Mouse (Mus musculus) heart, embryonic 12.5 days (tissue): Measurements from ENCODE around the gene Ssx2ip. TPM values are rescaled to one million over a fixed set of nuclear protein-coding genes. Genes with fewer than 3 reads are reported as not detected.
"Not testable (repeated sequence)": the region's sequence is repeated elsewhere in the genome, so short reads cannot be mapped to it uniquely, and the experiment has no call there.

Experiments
- ATAC-seq: fragments of 200-750 bp; cut with Nextera tagmentation; 2 replicates; pipeline ENCODE4 v1.8.0; 2017; ENCODE audit warnings: moderate TSS enrichment, moderate library complexity; ENCODE audit not compliant: insufficient number of reproducible peaks, low FRiP score
- H3K27ac ChIP-seq: fragments of 300-500 bp; sonication (generic); 2 replicates; pipeline ENCODE4 v1.5.1; 2016; ENCODE audit warnings: mild to moderate bottlenecking, moderate library complexity; ENCODE audit not compliant: poor library complexity, severe bottlenecking
- H3K27me3 ChIP-seq: fragments of 300-500 bp; sonication (generic); replicated peaks from 2 replicates; pipeline ENCODE4 v1.6.1; 2016; ENCODE audit warnings: mild to moderate bottlenecking, moderate library complexity
- H3K36me3 ChIP-seq: fragments of 300-500 bp; sonication (generic); 2 replicates; pipeline ENCODE4 v1.6.1; 2016; ENCODE audit warnings: mild to moderate bottlenecking, moderate library complexity
- H3K4me1 ChIP-seq: fragments of 300-500 bp; sonication (generic); replicated peaks from 2 replicates; pipeline ENCODE4 v1.6.1; 2016; ENCODE audit warnings: mild to moderate bottlenecking
- H3K4me2 ChIP-seq: fragments of 300-500 bp; sonication (generic); 2 replicates; pipeline ENCODE4 v1.6.1; 2016; ENCODE audit warnings: mild to moderate bottlenecking, moderate library complexity
- H3K4me3 ChIP-seq: fragments of 300-500 bp; sonication (generic); 2 replicates; pipeline ENCODE4 v1.5.1; 2016; ENCODE audit warnings: mild to moderate bottlenecking
- H3K9ac ChIP-seq: fragments of 300-500 bp; sonication (generic); 2 replicates; pipeline ENCODE4 v1.6.1; 2016; ENCODE audit warnings: mild to moderate bottlenecking, moderate library complexity
- H3K9me3 ChIP-seq: fragments of 300-500 bp; sonication (generic); replicated peaks from 2 replicates; pipeline ENCODE4 v1.6.1; 2016; ENCODE audit warnings: mild to moderate bottlenecking, moderate library complexity
- WGBS: fragments of 180-500 bp; shearing (Covaris S2); methylation state at CpG from one replicate; pipeline ENCODE4 v1.1.7; 2016; 5-methylcytosine and 5-hydroxymethylcytosine counted together
- polyA plus RNA-seq: library from polyadenylated mRNA; unstranded; fragments of >200 nt; fragmentation: Nextera tagmentation; extraction: Ambion mirVana; gene quantifications from 2 replicates; pipeline ENCODE4 v1.2.1, GENCODE M21; 2016

Gene Ssx2ip
- polyA plus RNA-seq, 1 experiment from 2014 or later: 26.0 TPM

DNA sequence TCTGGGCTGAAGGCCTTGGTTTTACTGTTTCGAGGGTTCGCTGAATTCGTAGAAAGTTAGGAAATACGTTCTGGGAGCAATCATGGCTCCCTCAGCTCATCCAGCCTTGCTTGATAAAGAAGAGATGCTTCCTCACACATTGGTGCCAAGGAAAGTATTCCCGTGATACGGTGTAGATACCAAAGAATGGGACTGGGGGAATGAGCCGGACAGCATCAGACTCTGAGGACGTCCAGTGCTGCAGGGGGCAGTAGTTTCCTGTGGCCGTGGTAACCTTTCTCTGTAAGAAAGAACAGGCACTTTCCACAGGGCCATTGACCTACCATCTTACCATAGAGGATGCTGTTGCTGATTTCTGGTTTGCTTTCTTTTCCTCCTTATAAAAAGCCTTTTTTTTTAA, 15.1 kb downstream of the Ssx2ip start:
- Histone ChIP-seq H3K36me3 (peaks cover 28% of the 10 kb centered on the region), H3K9ac (no peak overlapping the region), H3K27me3 (no peaks in the 10 kb centered on the region), H3K4me1 (peaks cover 24% of the 10 kb centered on the region), H3K9me3 (no peaks in the 10 kb centered on the region), H3K4me3 (no peak overlapping the region), H3K4me2 (no peak overlapping the region), H3K27ac (peak overlapping the region; percentile 44; the same call in 1 of the 2 replicates)
- ATAC-seq: no peak
- 73% methylated on average over 9 of the region's 9 CpGs for WGBS

DNA sequence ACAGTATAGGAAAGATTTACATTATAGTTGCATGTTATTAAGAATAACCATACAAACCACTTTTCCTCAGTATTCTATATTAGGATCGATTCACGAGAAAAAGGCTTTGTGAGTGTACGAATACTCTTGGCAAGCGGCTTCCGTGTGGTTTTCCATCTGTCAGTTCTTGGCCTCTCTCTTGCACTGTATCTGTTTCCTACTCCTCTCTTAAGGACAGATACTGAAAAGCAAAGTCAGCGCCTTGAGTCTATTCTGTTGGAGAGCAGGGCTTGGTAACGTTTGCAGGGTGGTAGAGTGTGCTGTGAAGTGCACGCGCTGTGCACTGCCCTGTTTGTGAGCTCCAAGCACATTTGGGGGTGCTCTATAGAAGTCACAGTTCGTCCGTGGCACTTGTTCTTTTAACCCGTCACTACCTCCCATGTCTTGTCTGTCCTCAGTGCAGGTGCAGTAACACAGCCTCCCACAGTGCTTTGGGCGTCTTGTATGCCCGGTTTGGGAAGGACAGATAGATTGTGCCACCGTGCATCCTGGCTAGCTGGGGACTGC, 15.6 kb downstream of the Ssx2ip start:
- Histone ChIP-seq H3K27ac (no peak overlapping the region), H3K9me3 (no peaks in the 10 kb centered on the region), H3K27me3 (no peaks in the 10 kb centered on the region), H3K36me3 (peaks cover 28% of the 10 kb centered on the region), H3K4me1 (peaks cover 27% of the 10 kb centered on the region), H3K9ac (no peak overlapping the region), H3K4me2 (no peak overlapping the region), H3K4me3 (no peak overlapping the region)
- no peak for ATAC-seq
- WGBS: 84% methylated on average over 15 of the region's 15 CpGs

DNA sequence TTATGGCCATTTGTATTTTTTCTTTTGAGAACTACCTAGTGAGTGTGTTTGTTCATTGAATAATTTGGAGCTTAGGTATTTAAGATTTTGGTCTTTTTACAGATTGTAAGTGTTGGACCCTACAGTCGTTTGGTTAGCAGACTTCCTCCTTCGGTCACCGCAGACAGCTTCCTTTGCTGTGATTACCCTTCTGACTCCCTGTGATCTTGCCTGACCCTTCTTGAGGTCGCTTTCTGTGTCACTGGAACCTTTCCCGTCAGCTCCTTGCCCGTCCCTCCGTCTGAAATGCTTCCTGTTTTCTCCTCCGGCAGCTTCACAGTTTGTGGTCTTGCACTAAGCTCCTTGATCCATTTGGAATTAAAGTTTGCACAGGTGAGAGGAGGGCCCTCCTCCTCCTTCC, 17.3 kb downstream of the Ssx2ip start:
- Histone ChIP-seq H3K9ac (no peak overlapping the region), H3K27ac (no peak overlapping the region), H3K9me3 (no peaks in the 10 kb centered on the region), H3K4me2 (no peak overlapping the region), H3K27me3 (no peaks in the 10 kb centered on the region), H3K4me3 (no peak overlapping the region), H3K4me1 (peaks cover 33% of the 10 kb centered on the region), H3K36me3 (peaks cover 34% of the 10 kb centered on the region)
- ATAC-seq: no peak
- 42% methylated on average over 8 of the region's 8 CpGs for WGBS

DNA sequence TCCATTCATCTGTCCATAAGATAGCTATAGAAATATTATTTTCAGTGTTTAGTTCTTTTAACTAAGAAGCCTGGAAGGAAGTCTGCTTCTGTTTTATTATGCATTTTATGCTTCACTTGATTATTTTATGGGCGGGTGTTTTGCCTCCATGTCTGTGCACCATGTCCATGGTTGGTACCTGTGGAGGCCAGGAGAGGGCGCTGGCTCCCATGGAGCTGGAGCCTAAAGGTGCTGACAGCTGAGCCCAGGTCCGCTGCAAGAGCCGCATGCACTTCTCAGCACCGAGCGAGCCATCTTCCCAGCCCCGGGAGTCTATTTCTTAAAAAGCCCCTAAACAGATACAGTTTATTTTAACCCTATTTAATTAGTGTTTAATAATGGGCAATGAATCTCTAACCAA, 19.3 kb downstream of the Ssx2ip start:
- Histone ChIP-seq H3K27me3 (no peaks in the 10 kb centered on the region), H3K4me2 (no peak overlapping the region), H3K36me3 (peaks cover 42% of the 10 kb centered on the region), H3K9ac (no peak overlapping the region), H3K9me3 (no peaks in the 10 kb centered on the region), H3K4me3 (no peak overlapping the region), H3K27ac (no peak overlapping the region), H3K4me1 (peaks cover 42% of the 10 kb centered on the region)
- no peak for ATAC-seq
- 82% methylated on average over 7 of the region's 7 CpGs for WGBS

DNA sequence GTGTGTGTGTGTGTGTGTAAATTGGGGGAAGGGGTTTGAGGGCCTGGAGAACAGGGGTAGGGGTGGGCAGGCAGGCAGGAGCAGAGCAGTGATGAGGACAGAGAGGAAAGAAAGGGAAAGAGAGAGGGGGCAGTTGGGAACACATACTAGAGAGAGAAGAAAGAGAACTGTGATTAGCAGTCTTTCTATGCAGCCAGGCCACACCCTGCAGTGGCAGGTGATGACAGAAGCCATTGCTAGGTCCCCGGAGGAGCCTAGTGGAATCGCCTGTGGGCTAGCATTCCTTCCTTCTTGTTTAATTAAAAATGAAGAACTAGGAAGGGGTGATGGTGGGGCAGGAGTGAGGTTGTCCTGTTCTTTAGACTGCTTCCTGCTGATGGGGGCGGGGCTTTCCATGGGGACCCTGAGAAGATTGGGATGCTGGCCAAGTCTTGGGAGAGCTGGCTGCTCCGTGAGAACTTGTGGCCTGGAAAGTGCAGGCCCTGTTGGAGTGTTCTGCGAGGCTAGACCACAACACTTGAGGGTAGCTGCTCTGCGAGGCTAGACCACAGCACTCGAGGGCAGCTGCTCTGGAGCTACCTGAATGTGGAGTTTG, 20.0 kb downstream of the Ssx2ip start:
- Histone ChIP-seq H3K4me2 (no peak overlapping the region), H3K9ac (no peak overlapping the region), H3K36me3 (peaks cover 40% of the 10 kb centered on the region), H3K27ac (no peak overlapping the region), H3K27me3 (no peaks in the 10 kb centered on the region), H3K4me3 (no peak overlapping the region), H3K9me3 (no peaks in the 10 kb centered on the region), H3K4me1 (peaks cover 42% of the 10 kb centered on the region)
- 43% methylated on average over 7 of the region's 7 CpGs for WGBS
- ATAC-seq: peak; percentile 20; the same call in 1 of the 2 replicates

DNA sequence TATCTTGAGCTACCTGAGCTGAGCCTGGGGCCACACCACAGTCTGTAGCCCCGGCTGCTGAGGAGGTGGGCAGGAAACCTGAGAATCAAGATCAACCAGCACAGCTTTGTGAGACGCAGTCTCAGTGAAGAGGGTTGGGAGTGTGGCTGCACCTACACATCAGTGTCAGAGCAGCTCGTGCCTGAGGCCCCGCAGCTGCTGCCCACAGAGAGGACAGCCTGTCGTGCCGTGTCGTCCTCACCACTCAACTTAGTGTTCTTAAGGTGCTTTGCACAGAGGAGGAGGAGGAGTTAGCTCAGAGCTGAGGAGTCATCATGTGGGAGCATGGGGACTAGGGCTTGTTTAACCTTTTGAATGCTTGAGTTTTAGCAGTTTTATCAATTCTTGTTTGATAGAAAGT, 21.5 kb downstream of the Ssx2ip start:
- Histone ChIP-seq H3K4me1 (peaks cover 42% of the 10 kb centered on the region), H3K4me2 (no peak overlapping the region), H3K9ac (no peak overlapping the region), H3K27me3 (no peaks in the 10 kb centered on the region), H3K36me3 (peaks cover 39% of the 10 kb centered on the region), H3K4me3 (no peak overlapping the region), H3K27ac (no peak overlapping the region), H3K9me3 (no peaks in the 10 kb centered on the region)
- no peak for ATAC-seq
- 61% methylated on average over 7 of the region's 7 CpGs for WGBS

DNA sequence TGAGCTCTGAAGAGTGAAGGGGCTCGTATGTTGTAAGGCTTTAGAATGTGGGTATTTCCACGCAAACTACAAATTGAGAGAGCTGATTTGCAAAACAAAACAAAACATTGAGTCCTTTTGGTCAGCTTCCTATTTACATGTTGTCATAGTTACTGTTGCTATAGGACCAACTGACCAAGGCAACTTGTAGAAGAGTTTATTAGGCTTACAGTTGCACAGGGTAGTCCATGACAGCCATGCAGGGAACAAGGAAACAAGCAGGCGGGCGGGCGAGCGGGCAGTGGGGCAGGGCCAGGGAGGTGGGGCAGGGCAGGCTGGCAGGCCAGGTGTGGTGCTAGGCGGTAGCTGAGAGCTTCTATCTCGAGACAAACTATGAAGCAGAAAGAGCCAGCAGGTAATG, 22.0 kb downstream of the Ssx2ip start:
- H3K4me2 ChIP-seq: no peak overlapping the region
- no peak overlapping the region for H3K27ac ChIP-seq
- H3K36me3 ChIP-seq: peaks cover 41% of the 10 kb centered on the region
- no peaks in the 10 kb centered on the region for H3K27me3 ChIP-seq
- H3K4me3 ChIP-seq: no peak overlapping the region
- 88% methylated on average over 8 of the region's 8 CpGs for WGBS
- H3K4me1 ChIP-seq: peaks cover 42% of the 10 kb centered on the region
- H3K9me3 ChIP-seq: no peaks in the 10 kb centered on the region
- ATAC-seq: no peak
- H3K9ac ChIP-seq: no peak overlapping the region

DNA sequence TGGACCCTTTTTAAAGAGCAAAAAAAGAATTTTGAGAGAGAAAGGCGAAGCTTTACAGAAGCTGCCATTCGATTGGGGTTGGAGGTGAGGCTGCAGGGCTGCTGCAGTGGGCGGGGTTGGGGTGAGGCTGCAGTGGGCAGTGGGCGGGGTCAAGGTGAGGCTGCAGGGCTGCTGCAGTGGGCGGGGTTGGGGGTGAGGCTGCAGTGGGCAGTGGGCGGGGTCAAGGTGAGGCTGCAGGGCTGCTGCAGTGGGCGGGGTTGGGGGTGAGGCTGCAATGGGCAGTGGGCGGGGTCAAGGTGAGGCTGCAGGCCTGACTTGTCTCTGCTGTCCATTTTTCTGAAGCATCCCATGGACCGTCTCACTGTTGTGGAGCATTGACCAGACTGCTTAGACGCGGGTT, 28.6 kb downstream of the Ssx2ip start:
- not testable (repeated sequence) for H3K4me3 ChIP-seq, H3K27me3 ChIP-seq, H3K9ac ChIP-seq, H3K4me2 ChIP-seq, H3K9me3 ChIP-seq, H3K27ac ChIP-seq, ATAC-seq, H3K4me1 ChIP-seq
- H3K36me3 ChIP-seq: peaks cover 68% of the 10 kb centered on the region
- 92% methylated on average over 10 of the region's 11 CpGs for WGBS

DNA sequence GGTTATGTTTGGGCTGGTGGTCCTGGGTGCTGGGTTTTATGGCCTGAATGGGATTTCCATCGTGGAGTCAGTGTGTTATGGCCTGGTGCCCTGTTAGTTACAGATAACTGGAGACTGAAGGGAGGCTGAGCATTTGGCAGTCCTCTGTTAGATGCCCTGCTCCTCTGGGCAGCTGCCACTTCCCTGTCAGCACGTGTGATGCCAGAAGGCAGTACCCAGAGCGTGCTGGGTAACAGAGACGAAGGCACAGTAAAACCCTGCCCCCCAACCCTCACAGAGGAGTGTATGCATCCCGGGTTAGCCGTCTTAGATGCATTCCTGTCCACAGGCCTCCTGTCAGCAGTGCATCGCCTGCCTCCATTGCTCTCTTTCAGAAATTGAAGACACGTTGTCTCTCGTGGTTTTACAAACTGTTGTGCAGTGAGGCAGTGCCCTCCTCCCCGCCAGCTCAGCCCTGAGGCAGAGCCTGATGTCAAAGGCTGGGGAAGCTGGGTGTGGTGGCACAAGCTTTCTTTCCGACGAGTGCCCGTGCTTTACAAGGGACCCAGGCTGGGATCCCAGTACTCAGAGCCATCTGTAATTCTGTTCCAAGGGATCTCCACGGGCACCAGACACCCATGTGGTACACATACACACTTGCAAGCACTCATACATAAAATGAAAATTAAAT, 29.4 kb downstream of the Ssx2ip start:
- Histone ChIP-seq H3K4me2 (no peak overlapping the region), H3K27ac (no peak overlapping the region), H3K36me3 (peaks cover 69% of the 10 kb centered on the region), H3K9me3 (no peaks in the 10 kb centered on the region), H3K9ac (no peak overlapping the region), H3K27me3 (no peaks in the 10 kb centered on the region), H3K4me1 (no peaks in the 10 kb centered on the region), H3K4me3 (no peak overlapping the region)
- 84% methylated on average over 14 of the region's 14 CpGs for WGBS
- no peak for ATAC-seq

DNA sequence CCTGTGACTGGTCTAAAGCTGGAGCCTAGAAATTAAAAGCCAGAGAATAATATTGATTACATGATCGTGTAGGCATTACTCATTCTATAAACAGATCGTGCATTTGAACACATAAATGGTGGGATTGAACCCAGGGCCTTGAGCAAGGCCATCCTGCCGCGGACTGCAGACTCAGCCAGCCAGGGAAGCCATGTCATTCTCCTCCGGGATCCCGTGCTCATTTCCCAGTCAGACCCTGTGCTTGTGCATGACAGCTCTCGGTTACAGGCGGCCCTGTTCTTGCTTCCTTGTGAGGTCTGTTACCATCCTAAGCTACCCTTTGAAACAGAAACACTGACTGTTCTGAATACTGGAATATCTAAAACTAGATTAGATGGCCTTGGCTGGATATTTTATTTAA, 30.2 kb downstream of the Ssx2ip start:
- WGBS: 89% methylated on average over 8 of the region's 8 CpGs
- no peaks in the 10 kb centered on the region for H3K9me3 ChIP-seq
- no peak overlapping the region for H3K4me2 ChIP-seq
- H3K4me3 ChIP-seq: no peak overlapping the region
- no peak for ATAC-seq
- no peaks in the 10 kb centered on the region for H3K27me3 ChIP-seq
- no peak overlapping the region for H3K9ac ChIP-seq
- H3K4me1 ChIP-seq: no peaks in the 10 kb centered on the region
- H3K27ac ChIP-seq: no peak overlapping the region
- peaks cover 66% of the 10 kb centered on the region for H3K36me3 ChIP-seq

DNA sequence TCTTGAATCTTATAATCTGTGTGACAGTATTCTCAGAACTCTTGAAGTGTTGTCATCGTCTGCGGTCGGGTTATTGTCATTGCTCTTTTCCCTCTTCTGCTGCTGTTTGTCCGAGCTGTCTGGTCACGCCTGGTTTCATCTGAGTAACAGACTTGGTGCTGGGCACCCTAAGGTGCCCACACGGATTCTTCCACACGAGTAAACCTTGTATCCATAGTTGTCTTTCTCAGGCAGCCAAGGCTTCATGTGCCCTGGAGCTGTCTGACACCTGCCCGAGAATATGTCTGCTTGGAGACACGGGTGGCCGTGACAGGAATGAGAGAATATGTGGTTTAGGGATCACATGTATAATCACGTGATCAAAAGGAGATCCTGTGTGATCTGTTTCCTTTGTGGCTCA, 31.1 kb downstream of the Ssx2ip start:
- no peak overlapping the region for H3K4me3 ChIP-seq
- no peak overlapping the region for H3K9ac ChIP-seq
- 93% methylated on average over 11 of the region's 11 CpGs for WGBS
- peaks cover 67% of the 10 kb centered on the region for H3K36me3 ChIP-seq
- no peak overlapping the region for H3K4me2 ChIP-seq
- no peak for ATAC-seq
- H3K27me3 ChIP-seq: no peaks in the 10 kb centered on the region
- H3K9me3 ChIP-seq: no peaks in the 10 kb centered on the region
- no peak overlapping the region for H3K27ac ChIP-seq
- no peaks in the 10 kb centered on the region for H3K4me1 ChIP-seq
